Mouse (Mus musculus) stomach, embryonic 14.5 days (tissue): ENCODE measurements at regions not wholly inside any gene's neighbourhood (a gene's known extent, or its start where the extent isn't known, plus 50 kb on each side); places are given as distances from the start of the nearest gene placed in this dataset.

Experiments
- ATAC-seq: fragments of 200-750 bp; cut with Nextera tagmentation; 2 replicates; pipeline ENCODE4 v1.8.0; 2017; ENCODE audit warnings: low read depth, moderate TSS enrichment; ENCODE audit not compliant: insufficient number of reproducible peaks, insufficient read depth, low FRiP score
- H3K27ac ChIP-seq: fragments of 300-500 bp; sonication (generic); 2 replicates; pipeline ENCODE4 v1.5.1; 2014; ENCODE audit warnings: mild to moderate bottlenecking, low read length, moderate library complexity, mixed read lengths
- H3K27me3 ChIP-seq: fragments of 300-500 bp; sonication (generic); 2 replicates; pipeline ENCODE4 v1.6.1; 2014; ENCODE audit warnings: low read length, control low read depth, mixed read lengths; ENCODE audit not compliant: control insufficient read depth, insufficient read depth
- H3K36me3 ChIP-seq: fragments of 300-500 bp; sonication (generic); 2 replicates; pipeline ENCODE4 v1.6.1; 2014; ENCODE audit warnings: mild to moderate bottlenecking, control low read depth, low read length, moderate library complexity, mixed read lengths; ENCODE audit not compliant: control insufficient read depth, insufficient read depth
- H3K4me1 ChIP-seq: fragments of 300-500 bp; sonication (generic); 2 replicates; pipeline ENCODE4 v1.6.1; 2014; ENCODE audit warnings: low read length, control low read depth, mixed read lengths; ENCODE audit not compliant: control insufficient read depth, insufficient read depth
- H3K4me2 ChIP-seq: fragments of 300-500 bp; sonication (generic); replicated peaks from 2 replicates; pipeline ENCODE4 v1.6.1; 2014; ENCODE audit warnings: low read depth, low read length, control low read depth
- H3K4me3 ChIP-seq: fragments of 300-500 bp; sonication (generic); 2 replicates; pipeline ENCODE4 v1.5.1; 2014; ENCODE audit warnings: low read depth, low read length, control low read depth
- H3K9ac ChIP-seq: fragments of 300-500 bp; sonication (generic); replicated peaks from 2 replicates; pipeline ENCODE4 v1.6.1; 2014; ENCODE audit warnings: low read depth, mild to moderate bottlenecking, control low read depth, low read length, moderate library complexity, mixed read lengths
- H3K9me3 ChIP-seq: fragments of 300-500 bp; sonication (generic); 2 replicates; pipeline ENCODE4 v1.6.1; 2016; ENCODE audit warnings: low read depth, low read length, control low read depth; ENCODE audit not compliant: control insufficient read depth
- WGBS: fragments of 180-500 bp; shearing (Covaris S2); extraction: QIAGEN DNeasy Blood & Tissue Kit; methylation state at CpG from one replicate; pipeline ENCODE4 v1.1.7; 2014; 5-methylcytosine and 5-hydroxymethylcytosine counted together

DNA sequence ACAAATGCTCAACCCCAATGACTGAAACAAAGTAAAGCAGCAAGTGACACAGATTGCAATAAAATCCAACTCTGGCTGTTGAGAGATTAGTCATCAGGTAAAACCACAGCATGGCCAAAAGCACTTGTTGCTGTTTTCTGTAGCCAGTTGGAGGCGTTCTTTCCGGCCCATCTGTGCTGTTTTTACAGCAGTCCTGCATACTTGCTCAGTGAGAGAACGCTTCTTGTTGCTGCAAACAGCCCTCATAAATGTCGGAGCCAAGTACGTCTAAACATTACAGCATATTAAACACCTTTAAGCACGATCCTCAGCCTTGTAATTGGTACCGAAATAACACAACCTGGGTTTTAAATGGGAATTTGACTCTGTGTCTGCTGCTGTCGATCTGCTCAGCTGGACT, 65.6 kb upstream of the Hs3st3a1 start:
- Histone ChIP-seq H3K4me1 (no peaks in the 10 kb centered on the region), H3K4me3 (no peak overlapping the region), H3K27me3 (no peaks in the 10 kb centered on the region), H3K9ac (no peak overlapping the region), H3K4me2 (no peak overlapping the region), H3K27ac (no peak overlapping the region), H3K36me3 (no peaks in the 10 kb centered on the region), H3K9me3 (no peaks in the 10 kb centered on the region)
- WGBS = 82% methylated on average over 8 of the region's 8 CpGs
- no peak for ATAC-seq

DNA sequence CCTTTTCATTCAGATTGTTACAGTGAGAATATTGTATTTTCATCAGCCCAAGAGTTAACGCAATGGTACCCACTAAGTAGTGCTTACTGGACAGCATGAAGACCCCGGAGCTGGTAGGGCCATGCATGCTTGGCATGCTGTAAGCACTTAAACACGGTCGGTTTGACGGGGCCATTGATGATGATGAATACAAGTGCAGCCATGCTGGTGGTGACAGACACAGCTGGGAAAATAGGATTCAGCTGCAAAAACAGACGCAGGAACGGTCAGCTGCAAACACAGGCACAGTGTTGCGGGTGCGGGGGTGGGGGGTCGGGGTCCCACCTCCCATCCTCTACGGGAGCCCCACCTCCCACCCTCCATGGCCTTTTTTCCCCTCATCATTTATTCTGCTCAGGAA, 99.7 kb upstream of the Hs3st3a1 start:
- H3K27ac ChIP-seq = no peak overlapping the region
- H3K27me3 ChIP-seq = no peaks in the 10 kb centered on the region
- no peak overlapping the region for H3K4me3 ChIP-seq
- no peak overlapping the region for H3K9ac ChIP-seq
- ATAC-seq = no peak
- WGBS = 76% methylated on average over 11 of the region's 11 CpGs
- H3K9me3 ChIP-seq = no peaks in the 10 kb centered on the region
- no peak overlapping the region for H3K4me2 ChIP-seq
- no peaks in the 10 kb centered on the region for H3K4me1 ChIP-seq
- no peaks in the 10 kb centered on the region for H3K36me3 ChIP-seq

GRCm38 (mm10) chr11:64332406-64332805, 102.7 kb upstream of the Hs3st3a1 start:
- H3K9ac ChIP-seq = no peak overlapping the region
- no peak overlapping the region for H3K27ac ChIP-seq
- no peak for ATAC-seq
- H3K4me2 ChIP-seq = no peak overlapping the region
- H3K4me3 ChIP-seq = no peak overlapping the region
- no peaks in the 10 kb centered on the region for H3K9me3 ChIP-seq
- no peaks in the 10 kb centered on the region for H3K4me1 ChIP-seq
- no peaks in the 10 kb centered on the region for H3K36me3 ChIP-seq
- WGBS = 75% methylated on average over 7 of the region's 7 CpGs
- no peaks in the 10 kb centered on the region for H3K27me3 ChIP-seq

- no peak overlapping the region for H3K27ac ChIP-seq
- WGBS = 85% methylated on average over 5 of the region's 5 CpGs
Measured at GRCm38 (mm10) chr11:64331811-64332210, 103.3 kb upstream of the Hs3st3a1 start.

GRCm38 (mm10) chr11:64329129-64329528, 106.0 kb upstream of the Hs3st3a1 start:
- H3K4me2 ChIP-seq = no peak overlapping the region
- WGBS = 65% methylated on average over 3 of the region's 3 CpGs
- no peak overlapping the region for H3K9ac ChIP-seq
- H3K9me3 ChIP-seq = no peaks in the 10 kb centered on the region
- no peak for ATAC-seq
- no peaks in the 10 kb centered on the region for H3K27me3 ChIP-seq
- H3K4me1 ChIP-seq = no peaks in the 10 kb centered on the region
- no peak overlapping the region for H3K4me3 ChIP-seq
- no peaks in the 10 kb centered on the region for H3K36me3 ChIP-seq
- H3K27ac ChIP-seq = no peak overlapping the region

More at GRCm38 (mm10) chr11:64331811-64332210, 103.3 kb upstream of the Hs3st3a1 start:
- no peaks in the 10 kb centered on the region for H3K36me3 ChIP-seq
- no peak overlapping the region for H3K4me2 ChIP-seq
- no peaks in the 10 kb centered on the region for H3K9me3 ChIP-seq
- no peak overlapping the region for H3K4me3 ChIP-seq
- H3K27me3 ChIP-seq = no peaks in the 10 kb centered on the region
- no peak overlapping the region for H3K9ac ChIP-seq
- no peak for ATAC-seq
- no peaks in the 10 kb centered on the region for H3K4me1 ChIP-seq

GRCm38 (mm10) chr11:64327771-64328170, 107.4 kb upstream of the Hs3st3a1 start:
- H3K36me3 ChIP-seq = no peaks in the 10 kb centered on the region
- H3K4me3 ChIP-seq = no peak overlapping the region
- no peak overlapping the region for H3K9ac ChIP-seq
- 65% methylated on average over 3 of the region's 3 CpGs for WGBS
- H3K27ac ChIP-seq = no peak overlapping the region
- H3K4me1 ChIP-seq = no peaks in the 10 kb centered on the region
- no peak for ATAC-seq
- no peaks in the 10 kb centered on the region for H3K27me3 ChIP-seq
- H3K4me2 ChIP-seq = no peak overlapping the region
- H3K9me3 ChIP-seq = no peaks in the 10 kb centered on the region

GRCm38 (mm10) chr11:64326646-64327045, 108.5 kb upstream of the Hs3st3a1 start:
- H3K36me3 ChIP-seq = no peaks in the 10 kb centered on the region
- H3K27ac ChIP-seq = no peak overlapping the region
- H3K9ac ChIP-seq = no peak overlapping the region
- 94% methylated on average over 7 of the region's 7 CpGs for WGBS
- no peaks in the 10 kb centered on the region for H3K27me3 ChIP-seq
- no peak for ATAC-seq
- H3K9me3 ChIP-seq = no peaks in the 10 kb centered on the region
- no peaks in the 10 kb centered on the region for H3K4me1 ChIP-seq
- H3K4me2 ChIP-seq = no peak overlapping the region
- H3K4me3 ChIP-seq = no peak overlapping the region

DNA sequence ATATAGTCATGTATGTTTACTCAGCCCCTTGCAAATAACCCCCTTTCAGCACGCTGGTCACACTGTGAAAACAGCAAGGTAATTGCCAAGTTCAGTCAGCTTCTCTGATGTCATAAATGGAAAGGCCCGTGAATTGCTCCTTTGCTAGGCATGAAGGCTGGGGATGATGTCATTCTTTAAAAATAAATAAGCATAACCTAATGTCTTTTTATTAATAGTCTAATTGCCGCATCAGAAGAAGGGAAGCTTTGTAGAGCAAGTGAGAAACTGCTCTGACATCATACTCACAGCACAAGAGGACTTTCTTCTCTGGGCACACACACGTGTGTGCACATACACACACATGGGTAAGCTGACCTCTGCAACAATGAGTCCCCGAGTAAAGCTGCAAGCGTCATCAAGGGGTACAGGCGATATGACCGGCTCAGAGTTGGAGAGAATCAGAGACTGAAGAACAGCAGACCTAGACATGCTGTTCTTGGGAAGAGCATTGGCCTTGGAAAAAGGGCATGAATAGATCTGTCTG, 113.2 kb upstream of the Hs3st3a1 start:
- no peak overlapping the region for H3K27ac ChIP-seq
- H3K9me3 ChIP-seq = no peaks in the 10 kb centered on the region
- 76% methylated on average over 8 of the region's 8 CpGs for WGBS
- no peak overlapping the region for H3K4me3 ChIP-seq
- H3K9ac ChIP-seq = no peak overlapping the region
- no peaks in the 10 kb centered on the region for H3K36me3 ChIP-seq
- no peak overlapping the region for H3K4me2 ChIP-seq
- no peak for ATAC-seq
- no peaks in the 10 kb centered on the region for H3K4me1 ChIP-seq
- no peaks in the 10 kb centered on the region for H3K27me3 ChIP-seq

DNA sequence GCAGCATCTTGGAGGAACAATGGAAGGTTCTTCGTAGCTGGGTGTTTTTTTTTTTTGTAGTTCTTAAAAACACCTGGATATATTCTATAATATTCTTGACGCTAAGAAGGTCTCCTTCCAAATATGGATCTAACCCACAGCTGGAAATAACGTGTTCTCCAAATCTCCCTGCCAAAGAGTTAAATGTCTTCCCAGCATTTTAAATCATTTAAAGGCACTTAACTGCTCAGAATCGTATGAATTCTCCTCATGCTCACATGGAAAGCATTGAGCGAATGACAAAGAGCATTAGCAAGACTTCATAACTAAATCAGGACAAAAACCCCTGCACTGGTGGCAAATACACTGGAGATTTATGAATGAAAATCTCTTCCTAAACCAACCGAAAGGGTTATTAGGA, 117.7 kb upstream of the Hs3st3a1 start:
- Histone ChIP-seq H3K4me3 (no peak overlapping the region), H3K4me2 (no peak overlapping the region), H3K27ac (no peak overlapping the region), H3K9me3 (no peaks in the 10 kb centered on the region), H3K9ac (no peak overlapping the region), H3K27me3 (no peaks in the 10 kb centered on the region), H3K4me1 (no peaks in the 10 kb centered on the region), H3K36me3 (no peaks in the 10 kb centered on the region)
- no peak for ATAC-seq
- WGBS = 61% methylated on average over 6 of the region's 6 CpGs
